Mouse (Mus musculus) embryonic fibroblast, embryonic 13.5 days (primary cell): ENCODE results near the gene Chst11.

Source experiments
- CTCF ChIP-seq: IDR thresholded peaks from 2 replicates; pipeline ENCODE4 v1.5.1; 2011; ENCODE audit warnings: mild to moderate bottlenecking, control low read depth, low read length, moderate library complexity, borderline replicate concordance; ENCODE audit not compliant: insufficient read depth
- POLR2A ChIP-seq: IDR thresholded peaks from 2 replicates; pipeline ENCODE4 v1.6.1; 2011; ENCODE audit warnings: low read depth, mild to moderate bottlenecking, control low read depth, low read length, moderate library complexity

DNA sequence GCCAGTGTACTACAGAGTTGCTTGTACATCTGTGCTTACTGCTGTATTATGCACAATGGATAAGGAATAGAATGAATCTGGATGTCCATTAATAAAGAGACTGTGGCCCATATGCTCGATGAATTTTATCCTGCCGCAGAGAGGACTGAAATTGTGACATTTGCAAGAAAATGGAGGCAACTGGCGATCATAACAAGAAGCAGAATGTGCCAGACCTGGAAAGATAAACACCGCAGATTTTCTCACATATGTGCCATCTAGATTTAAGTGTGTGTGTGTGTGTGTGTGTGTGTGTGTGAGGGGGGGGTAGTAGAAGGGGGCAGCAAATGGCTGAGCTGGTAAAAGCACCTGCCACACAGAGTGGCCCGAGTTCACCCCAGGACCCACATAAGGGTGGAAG lies 79.5 kb downstream of the Chst11 start:
- TF ChIP-seq CTCF (no peak), POLR2A (no peak)
